Comparison of ENCODE assay signal across 19 mouse cellular contexts in genomic region chr16:8582579-8583295, GRCm38 (mm10). TPM values are rescaled to one million over a fixed set of nuclear protein-coding genes. Genes with fewer than 3 reads are reported as not detected.
DNase-seq lines count a peak whose midpoint lies in the region; ATAC-seq and TF ChIP-seq lines count a peak whose summit lies in the region.
"Had no signal": no experiment of that assay in that cellular context is flagged by ENCODE, and none has a peak within 500 bp of the region (broad histone marks: within the 10 kb centered on the region; RNA-seq: fewer than 3 reads in every experiment).

No protein-coding gene starts in this region.

- TF ChIP-seq EP300 in stomach, postnatal 0 days (optimal IDR thresholded peaks at IDR 0.05) = no peak

- H3K9ac ChIP-seq in kidney, embryonic 15.5 days = no peak overlapping the region
- no peak overlapping the region for H3K9ac ChIP-seq in midbrain, postnatal 0 days (replicated peaks; ENCODE audit: low read length, poor library complexity, severe bottlenecking)
- H3K9ac ChIP-seq in midbrain, embryonic 13.5 days (replicated peaks) = no peak overlapping the region
- no peak overlapping the region for H3K9ac ChIP-seq in stomach, postnatal 0 days (ENCODE audit: low read length)
- H3K9ac ChIP-seq: intestine, embryonic 15.5 days; limb, embryonic 13.5 days; lung, embryonic 15.5 days had no signal

- no peaks in the 10 kb centered on the region for H3K4me1 ChIP-seq in kidney, adult 2 months (ENCODE audit: control insufficient read depth, insufficient read depth, low read length)
- no peaks in the 10 kb centered on the region for H3K4me1 ChIP-seq in kidney, embryonic 15.5 days
- H3K4me1 ChIP-seq in midbrain, postnatal 0 days (ENCODE audit: insufficient read depth, low read length) = no peaks in the 10 kb centered on the region
- no peaks in the 10 kb centered on the region for H3K4me1 ChIP-seq in midbrain, embryonic 13.5 days (replicated peaks)
- H3K4me1 ChIP-seq in stomach, postnatal 0 days (replicated peaks; ENCODE audit: control insufficient read depth, insufficient read depth) = no peaks in the 10 kb centered on the region
- H3K4me1 ChIP-seq: intestine, embryonic 15.5 days; limb, embryonic 13.5 days; lung, embryonic 15.5 days had no signal

- DNase-seq in CD4-positive, CD25-positive, alpha-beta regulatory T cell, adult 2 months (ENCODE audit: low read depth, low spot score) = peak; percentile 8
- no peak for DNase-seq in kidney, adult 2 months
- DNase-seq in midbrain, postnatal 0 days (ENCODE audit: low spot score) = no peak
- no peak for DNase-seq in stomach, postnatal 0 days (ENCODE audit: low spot score)
- no peak for DNase-seq in c-Kit-positive CD71-positive TER-119-positive erythroid progenitor cells, embryonic 14.5 days (ENCODE audit: low spot score)
- DNase-seq: adrenal gland, postnatal 36 days; cerebellum, adult 9-11 months; gastrocnemius, postnatal 36 days; kidney, postnatal 10 days; right cerebral cortex, adult 18-20 months; spleen, adult 18-20 months had no signal

- ATAC-seq in CD4-positive, CD25-positive, alpha-beta regulatory T cell, adult 4 months = no peak
- no peak for ATAC-seq in kidney, embryonic 15.5 days (replicated peaks; ENCODE audit: low FRiP score)
- ATAC-seq in midbrain, postnatal 0 days (ENCODE audit: low FRiP score) = no peak
- no peak for ATAC-seq in midbrain, embryonic 13.5 days
- ATAC-seq in stomach, postnatal 0 days (ENCODE audit: low FRiP score, low TSS enrichment) = no peak
- ATAC-seq: intestine, embryonic 15.5 days; midbrain, embryonic 16.5 days had no signal

- H3K36me3 ChIP-seq in kidney, adult 2 months (ENCODE audit: control insufficient read depth, insufficient read depth, low read length) = peaks cover 6% of the 10 kb centered on the region
- peaks cover 47% of the 10 kb centered on the region for H3K36me3 ChIP-seq in kidney, embryonic 15.5 days
- H3K36me3 ChIP-seq in midbrain, postnatal 0 days (ENCODE audit: insufficient read depth, low read length) = peaks cover 38% of the 10 kb centered on the region
- peaks cover 47% of the 10 kb centered on the region for H3K36me3 ChIP-seq in midbrain, embryonic 13.5 days
- H3K36me3 ChIP-seq in stomach, postnatal 0 days (ENCODE audit: control insufficient read depth, insufficient read depth, low read length) = no peaks in the 10 kb centered on the region

- H3K9me3 ChIP-seq in kidney, embryonic 15.5 days (replicated peaks) = no peaks in the 10 kb centered on the region
- H3K9me3 ChIP-seq in midbrain, postnatal 0 days (ENCODE audit: low read length) = no peaks in the 10 kb centered on the region
- no peaks in the 10 kb centered on the region for H3K9me3 ChIP-seq in midbrain, embryonic 13.5 days
- no peaks in the 10 kb centered on the region for H3K9me3 ChIP-seq in stomach, postnatal 0 days (ENCODE audit: control insufficient read depth, low read length)
- H3K9me3 ChIP-seq: lung, embryonic 15.5 days had no signal

- no peak overlapping the region for H3K4me3 ChIP-seq in kidney, adult 2 months (ENCODE audit: insufficient read depth, low read depth, low read length)
- no peak overlapping the region for H3K4me3 ChIP-seq in kidney, embryonic 15.5 days (replicated peaks)
- no peak overlapping the region for H3K4me3 ChIP-seq in midbrain, postnatal 0 days (ENCODE audit: low read depth, low read length)
- H3K4me3 ChIP-seq in midbrain, embryonic 13.5 days (replicated peaks) = no peak overlapping the region
- no peak overlapping the region for H3K4me3 ChIP-seq in stomach, postnatal 0 days (ENCODE audit: low read depth, low read length)
- H3K4me3 ChIP-seq: hindbrain, embryonic 10.5 days; intestine, embryonic 15.5 days; limb, embryonic 13.5 days; lung, embryonic 15.5 days had no signal

- 99% methylated on average over 5 of the region's 5 CpGs for WGBS in kidney, adult 2 months
- WGBS in kidney, embryonic 15.5 days = 97% methylated on average over 5 of the region's 5 CpGs
- 97% methylated on average over 5 of the region's 5 CpGs for WGBS in midbrain, postnatal 0 days
- 98% methylated on average over 5 of the region's 5 CpGs for WGBS in midbrain, embryonic 13.5 days
- 96% methylated on average over 5 of the region's 5 CpGs for WGBS in stomach, postnatal 0 days

- no peaks in the 10 kb centered on the region for H3K27me3 ChIP-seq in kidney, adult 2 months (replicated peaks; ENCODE audit: control insufficient read depth, insufficient read depth, low read length)
- H3K27me3 ChIP-seq in kidney, embryonic 15.5 days = no peaks in the 10 kb centered on the region
- no peaks in the 10 kb centered on the region for H3K27me3 ChIP-seq in midbrain, postnatal 0 days (ENCODE audit: insufficient read depth, low read length)
- H3K27me3 ChIP-seq in midbrain, embryonic 13.5 days = no peaks in the 10 kb centered on the region
- no peaks in the 10 kb centered on the region for H3K27me3 ChIP-seq in stomach, postnatal 0 days (ENCODE audit: control insufficient read depth, insufficient read depth, low read length)
- H3K27me3 ChIP-seq: intestine, embryonic 15.5 days; limb, embryonic 13.5 days; lung, embryonic 15.5 days had no signal

- no peak overlapping the region for H3K4me2 ChIP-seq in kidney, embryonic 15.5 days
- no peak overlapping the region for H3K4me2 ChIP-seq in midbrain, postnatal 0 days (ENCODE audit: low read depth, low read length, poor library complexity, severe bottlenecking)
- H3K4me2 ChIP-seq in midbrain, embryonic 13.5 days (replicated peaks) = no peak overlapping the region
- H3K4me2 ChIP-seq in stomach, postnatal 0 days (replicated peaks; ENCODE audit: low read depth) = no peak overlapping the region
- H3K4me2 ChIP-seq: intestine, embryonic 15.5 days; limb, embryonic 13.5 days; lung, embryonic 15.5 days had no signal

- H3K27ac ChIP-seq in kidney, adult 2 months (ENCODE audit: insufficient read depth, low read depth, low read length) = no peak overlapping the region
- no peak overlapping the region for H3K27ac ChIP-seq in kidney, embryonic 15.5 days
- no peak overlapping the region for H3K27ac ChIP-seq in midbrain, postnatal 0 days (ENCODE audit: low read depth, low read length)
- no peak overlapping the region for H3K27ac ChIP-seq in midbrain, embryonic 13.5 days
- H3K27ac ChIP-seq in stomach, postnatal 0 days (replicated peaks) = no peak overlapping the region
- H3K27ac ChIP-seq: hindbrain, embryonic 10.5 days; intestine, embryonic 15.5 days; limb, embryonic 13.5 days; lung, embryonic 15.5 days had no signal

- peak; percentile 29; the same call in 1 of the 2 replicates for TF ChIP-seq CTCF in kidney, adult 2 months (conservative IDR thresholded peaks at IDR 0.05; ENCODE audit: insufficient read depth, insufficient read length, low read depth, low read length)
- TF ChIP-seq CTCF in midbrain, postnatal 0 days (IDR thresholded peaks at IDR 0.05) = peak; percentile 54
- TF ChIP-seq CTCF in stomach, postnatal 0 days (IDR thresholded peaks at IDR 0.05; ENCODE audit: low read depth) = peak; percentile 47

- no peak for TF ChIP-seq POLR2A in kidney, adult 2 months (IDR thresholded peaks at IDR 0.05; ENCODE audit: low read depth, low read length)

RNA-seq across cellular contexts. Expression of gene Pmm2, which starts 54.7 kb away (rescaled TPM):
- 100 to 1,000 TPM in 1 of 2 experiments, 10 to 100 TPM in 1; 93.6 to 129 TPM for polyA plus RNA-seq in CD4-positive, CD25-positive, alpha-beta regulatory T cell, adult 4 months (2017; shearing (Covaris generic))
- polyA plus RNA-seq in kidney, adult 2 months (2012; rRNA removed) = 64.2 and 66.6 TPM in 2 replicates
- 54.1 and 56.4 TPM in 2 replicates for polyA plus RNA-seq in kidney, embryonic 15.5 days (2015; fragmentation: Nextera tagmentation; extraction: Ambion mirVana)
- 27.8 and 39.6 TPM in 2 replicates for total RNA-seq in midbrain, postnatal 0 days (2014; rRNA removed)
- polyA plus RNA-seq in midbrain, postnatal 0 days (2015; fragmentation: Nextera tagmentation; extraction: Ambion mirVana) = 24.6 and 24.8 TPM in 2 replicates
- 54.0 and 55.0 TPM in 2 replicates for polyA plus RNA-seq in midbrain, embryonic 13.5 days (2015; fragmentation: Nextera tagmentation; extraction: Ambion mirVana)
- polyA plus RNA-seq in stomach, postnatal 0 days (2015; fragmentation: Nextera tagmentation; extraction: Ambion mirVana) = 74.2 and 74.9 TPM in 2 replicates

RNA-seq across cellular contexts. Expression of gene Tmem186, which starts 54.8 kb away (rescaled TPM):
- 10 to 100 TPM; 10.1 to 15.7 TPM for polyA plus RNA-seq in CD4-positive, CD25-positive, alpha-beta regulatory T cell, adult 4 months (2017; shearing (Covaris generic))
- 13.4 and 13.8 TPM in 2 replicates for polyA plus RNA-seq in kidney, adult 2 months (2012; rRNA removed)
- 19.8 and 20.9 TPM in 2 replicates for polyA plus RNA-seq in kidney, embryonic 15.5 days (2015; fragmentation: Nextera tagmentation; extraction: Ambion mirVana)
- total RNA-seq in midbrain, postnatal 0 days (2014; rRNA removed) = 18.6 and 22.1 TPM in 2 replicates
- 16.1 and 17.6 TPM in 2 replicates for polyA plus RNA-seq in midbrain, postnatal 0 days (2015; fragmentation: Nextera tagmentation; extraction: Ambion mirVana)
- 25.1 and 26.2 TPM in 2 replicates for polyA plus RNA-seq in midbrain, embryonic 13.5 days (2015; fragmentation: Nextera tagmentation; extraction: Ambion mirVana)
- polyA plus RNA-seq in stomach, postnatal 0 days (2015; fragmentation: Nextera tagmentation; extraction: Ambion mirVana) = 11.1 and 11.8 TPM in 2 replicates
